Mouse (Mus musculus) ovary, postnatal 36 days (tissue): ENCODE measurements around the gene Slc25a53.
"Not testable (repeated sequence)": the region's sequence is repeated elsewhere in the genome, so short reads cannot be mapped to it uniquely, and the experiment has no call there.

Experiments used
- DNase-seq: peaks from one replicate; pipeline ENCODE4 v3.0.0; 2022; ENCODE audit warnings: low spot score, mixed read lengths

The Slc25a53 gene

DNA sequence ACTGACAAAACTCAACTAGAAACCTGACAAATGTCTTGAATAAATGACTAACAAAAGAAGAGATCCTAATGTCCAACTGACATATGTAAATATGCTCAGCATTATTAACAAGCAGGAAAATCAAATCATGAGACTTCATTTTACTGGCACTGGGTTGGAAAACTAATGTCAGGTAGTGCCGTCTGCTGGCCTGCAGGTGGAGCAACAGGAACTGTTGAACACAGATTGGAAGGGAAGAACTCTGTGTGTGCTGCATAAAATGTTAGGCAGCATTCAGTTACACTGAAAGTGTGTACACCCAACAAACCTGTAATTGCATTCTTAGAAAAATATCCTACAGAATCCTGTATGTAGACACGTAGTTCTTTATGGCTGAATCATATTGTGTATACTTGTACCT lies 78.4 kb downstream of the Slc25a53 start:
- no peak for DNase-seq

DNA sequence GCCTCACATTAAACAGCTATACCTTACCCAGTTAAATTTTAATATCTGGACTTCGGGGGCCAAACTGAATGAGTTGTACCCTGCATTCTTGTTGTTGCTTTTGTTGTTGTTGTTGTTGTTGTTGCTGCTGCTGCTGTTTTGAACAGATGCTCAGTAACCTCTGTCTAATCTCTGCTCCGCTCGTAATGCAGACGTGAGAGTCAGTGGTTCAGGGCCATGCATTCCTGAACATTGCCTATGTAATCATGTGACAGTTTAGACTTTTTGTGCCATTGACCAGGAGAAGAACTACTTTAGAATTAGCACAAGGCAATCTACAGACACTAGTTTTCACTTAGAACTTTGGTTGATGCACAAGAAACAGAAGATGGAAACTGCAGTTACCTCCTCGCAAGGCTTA lies 79.8 kb downstream of the Slc25a53 start:
- DNase-seq = not testable (repeated sequence)

DNA sequence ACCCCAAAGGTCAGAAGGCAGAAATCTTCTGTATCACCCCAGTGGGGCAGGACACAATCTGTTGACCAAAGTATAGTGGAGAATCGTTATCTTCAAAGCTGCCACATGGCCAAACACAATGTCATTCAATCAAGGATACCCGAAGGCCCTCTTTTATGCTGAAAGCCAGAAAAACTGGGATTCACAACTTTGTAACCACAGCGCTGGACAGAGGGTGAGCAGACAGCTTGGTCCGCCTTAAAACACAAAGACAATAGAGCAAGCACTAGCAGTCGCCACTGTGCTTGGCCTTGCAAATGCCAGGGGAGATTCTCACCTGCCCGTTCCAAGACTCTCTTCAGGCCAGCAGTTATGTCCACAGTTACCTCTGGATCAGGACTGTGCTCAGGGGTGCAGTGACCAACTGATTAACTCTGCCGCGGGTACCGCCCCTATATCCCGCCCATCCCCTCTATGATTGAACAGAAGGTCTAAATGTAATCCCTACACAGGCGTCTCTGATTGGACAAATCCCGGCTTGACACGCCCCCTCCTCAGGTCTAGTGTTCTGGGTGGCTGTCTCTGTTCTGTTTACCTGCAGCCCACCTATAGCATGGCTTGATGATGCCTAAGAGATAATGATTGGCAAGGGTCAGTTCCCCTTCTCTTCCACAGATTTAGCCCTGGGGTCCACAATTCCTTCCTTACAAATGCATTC lies 80.4 kb downstream of the Slc25a53 start:
- DNase-seq = peak; percentile 67

DNA sequence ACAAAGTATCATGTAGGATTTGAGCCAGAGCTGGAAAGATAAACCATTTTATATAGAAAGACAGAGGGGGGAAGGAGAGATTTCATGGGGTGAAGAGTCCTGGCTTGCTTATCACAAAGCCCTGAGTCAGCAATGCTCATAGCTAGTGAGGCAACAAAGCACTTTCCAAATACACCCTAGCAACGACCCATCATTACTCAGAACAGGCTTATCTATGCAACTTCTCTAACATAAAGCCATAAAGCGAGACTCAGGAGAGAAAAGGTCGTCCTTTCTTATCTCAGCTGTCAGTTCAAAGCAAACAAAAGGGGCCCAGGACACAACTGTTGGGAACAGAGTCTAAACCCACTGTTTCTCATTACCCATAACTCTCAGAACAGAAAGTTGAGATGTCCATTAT lies 100.1 kb downstream of the Slc25a53 start:
- DNase-seq = no peak
